26 mouse cellular contexts compared by ENCODE assay signal in the genomic region with DNA sequence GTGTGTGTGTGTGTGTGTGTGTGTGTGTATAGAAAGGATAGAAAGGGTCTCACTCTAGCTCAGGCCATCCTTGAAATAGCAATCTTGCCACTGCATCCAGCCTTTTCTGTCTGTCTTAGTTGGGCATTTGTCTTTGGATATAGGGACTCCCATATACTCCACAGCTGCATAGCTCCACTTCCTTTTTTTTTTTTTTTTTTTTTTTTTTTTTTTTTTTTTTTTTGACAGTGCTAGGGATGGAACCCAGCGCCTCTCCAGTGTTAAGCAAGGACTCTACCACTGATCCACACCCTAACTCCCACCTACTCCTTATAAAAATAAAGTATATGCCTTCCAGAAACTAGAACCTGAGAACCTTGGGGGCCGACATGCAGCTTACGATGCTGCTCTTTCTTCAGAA.
"Had no signal": no experiment of that assay in that cellular context is flagged by ENCODE, and none has a peak within 500 bp of the region (broad histone marks: within the 10 kb centered on the region; RNA-seq: fewer than 3 reads in every experiment).

No protein-coding gene starts in this region.

- ATAC-seq: hindbrain, embryonic 16.5 days; inflammation-experienced regulatory T-cells, adult 6 months; intestine, embryonic 15.5 days; intestine, postnatal 0 days; liver, embryonic 12.5 days had no signal

- H3K4me2 ChIP-seq: heart, embryonic 11.5 days; hindbrain, embryonic 12.5 days; hindbrain, embryonic 14.5 days; intestine, embryonic 15.5 days; limb, embryonic 13.5 days; limb, embryonic 15.5 days; liver, embryonic 12.5 days had no signal

- H3K27me3 ChIP-seq: hindbrain, embryonic 12.5 days; intestine, embryonic 15.5 days; limb, embryonic 13.5 days; limb, embryonic 15.5 days; liver, embryonic 12.5 days had no signal

- H3K4me1 ChIP-seq: hindbrain, embryonic 10.5 days; hindbrain, embryonic 12.5 days; intestine, embryonic 15.5 days; limb, embryonic 13.5 days; limb, embryonic 15.5 days; liver, embryonic 12.5 days had no signal

- H3K4me3 ChIP-seq: gastrocnemius, adult 2 months; heart, adult 2 months; hindbrain, embryonic 10.5 days; hindbrain, embryonic 12.5 days; intestine, embryonic 15.5 days; limb, embryonic 13.5 days; limb, embryonic 15.5 days; liver, embryonic 12.5 days had no signal

- DNase-seq: gastrocnemius, adult 2 months; gastrocnemius, postnatal 10 days; gastrocnemius, postnatal 25 days; heart, adult 2 months; heart, postnatal 10 days; heart, postnatal 4 days; kidney, adult 18-20 months; kidney, adult 8-10 months; kidney, postnatal 14 days; kidney, postnatal 36 days; layer of hippocampus, adult 9-11 months; layer of hippocampus, postnatal 36 days; left cerebral cortex, postnatal 4 days had no signal

- H3K9ac ChIP-seq: hindbrain, embryonic 12.5 days; hindbrain, embryonic 14.5 days; intestine, embryonic 15.5 days; limb, embryonic 13.5 days; limb, embryonic 15.5 days; liver, embryonic 12.5 days; liver, embryonic 14.5 days had no signal

- H3K27ac ChIP-seq: gastrocnemius, adult 2 months; heart, adult 2 months; hindbrain, embryonic 10.5 days; hindbrain, embryonic 12.5 days; hindbrain, embryonic 14.5 days; intestine, embryonic 15.5 days; kidney, postnatal 0 days; limb, embryonic 13.5 days; limb, embryonic 15.5 days; liver, embryonic 12.5 days; liver, embryonic 14.5 days had no signal

- H3K9me3 ChIP-seq: hindbrain, embryonic 10.5 days; hindbrain, embryonic 12.5 days; intestine, embryonic 15.5 days; limb, embryonic 13.5 days; limb, embryonic 15.5 days; liver, embryonic 12.5 days had no signal
